Mouse (Mus musculus) forebrain, embryonic 14.5 days (tissue): ENCODE results near the gene Fgfr1op. TPM values are rescaled to one million over a fixed set of nuclear protein-coding genes. Genes with fewer than 3 reads are reported as not detected.
A peak's percentile ranks its signal among the peaks of the same experiment; 100 is the strongest.
"Not testable (repeated sequence)": the region's sequence is repeated elsewhere in the genome, so short reads cannot be mapped to it uniquely, and the experiment has no call there.

Experiments
- ATAC-seq: fragments of 200-750 bp; cut with Nextera tagmentation; 2 replicates; pipeline ENCODE4 v1.8.0; 2017; ENCODE audit warnings: mild to moderate bottlenecking, moderate library complexity
- DNase-seq: peaks from one replicate; pipeline ENCODE4 v3.0.0-alpha.2; 2015; ENCODE audit warnings: low spot score
- H3K27ac ChIP-seq: fragments of 300-500 bp; sonication (generic); 2 replicates; pipeline ENCODE4 v1.5.1; 2014; ENCODE audit warnings: low read depth, mild to moderate bottlenecking, control low read depth, low read length, moderate library complexity
- H3K27me3 ChIP-seq: fragments of 300-500 bp; sonication (generic); replicated peaks from 2 replicates; pipeline ENCODE4 v1.6.1; 2014; ENCODE audit warnings: low read length, control low read depth, mixed read lengths; ENCODE audit not compliant: control insufficient read depth, insufficient read depth
- H3K36me3 ChIP-seq: fragments of 300-500 bp; sonication (generic); 2 replicates; pipeline ENCODE4 v1.6.1; 2014; ENCODE audit warnings: low read length, control low read depth; ENCODE audit not compliant: control insufficient read depth, insufficient read depth
- H3K4me1 ChIP-seq: fragments of 300-500 bp; sonication (generic); 2 replicates; pipeline ENCODE4 v1.6.1; 2014; ENCODE audit warnings: antibody characterized with exemption, low read length, control low read depth; ENCODE audit not compliant: control insufficient read depth, insufficient read depth
- H3K4me2 ChIP-seq: fragments of 300-500 bp; sonication (generic); 2 replicates; pipeline ENCODE4 v1.6.1; 2014; ENCODE audit warnings: mild to moderate bottlenecking, control low read depth, low read length
- H3K4me3 ChIP-seq: fragments of 300-500 bp; sonication (generic); 2 replicates; pipeline ENCODE4 v1.5.1; 2014; ENCODE audit warnings: low read depth, low read length, control low read depth
- H3K9ac ChIP-seq: fragments of 300-500 bp; sonication (generic); 2 replicates; pipeline ENCODE4 v1.6.1; 2014; ENCODE audit warnings: mild to moderate bottlenecking, low read length, control low read depth, moderate library complexity
- H3K9me3 ChIP-seq: fragments of 300-500 bp; sonication (generic); replicated peaks from 2 replicates; pipeline ENCODE4 v1.6.1; 2016; ENCODE audit warnings: low read length, control low read depth, mixed read lengths; ENCODE audit not compliant: control insufficient read depth
- WGBS: fragments of 180-500 bp; shearing (Covaris S2); extraction: QIAGEN DNeasy Blood & Tissue Kit; methylation state at CpG from one replicate; pipeline ENCODE4 v1.1.7; 2014; 5-methylcytosine and 5-hydroxymethylcytosine counted together
- polyA plus RNA-seq: library from polyadenylated mRNA; unstranded; fragments of >200 nt; fragmentation: Nextera tagmentation; extraction: Ambion mirVana; gene quantifications from 2 replicates; pipeline ENCODE4 v1.2.1, GENCODE M21; 2014

Fgfr1op gene
- polyA plus RNA-seq, 1 experiment from 2014 or later: 28.3 TPM

DNA sequence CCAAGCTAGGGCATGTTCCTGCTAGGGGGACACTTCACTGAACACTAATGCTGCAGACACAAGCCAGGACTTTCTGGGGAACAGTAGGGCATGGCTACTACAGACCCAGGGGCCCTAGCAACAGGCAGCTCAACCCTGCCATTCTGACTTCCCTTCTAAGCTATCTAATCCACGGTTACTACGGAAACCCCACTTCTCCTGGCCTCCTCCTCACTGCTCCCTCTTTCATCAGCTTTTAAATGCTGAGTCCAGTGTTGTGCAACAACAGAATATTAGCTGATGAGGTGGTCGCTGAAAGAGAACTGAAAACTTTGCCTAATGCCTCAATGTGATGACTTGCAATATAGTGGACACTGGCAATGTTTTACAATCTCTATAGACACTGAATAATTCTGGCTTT is 25.1 kb upstream of the Fgfr1op start:
- not testable (repeated sequence) for H3K27ac ChIP-seq, ATAC-seq, H3K4me1 ChIP-seq, H3K9ac ChIP-seq, DNase-seq, H3K9me3 ChIP-seq, H3K4me3 ChIP-seq, H3K4me2 ChIP-seq, H3K36me3 ChIP-seq, H3K27me3 ChIP-seq
- WGBS: 19% methylated on average over 3 of the region's 3 CpGs

DNA sequence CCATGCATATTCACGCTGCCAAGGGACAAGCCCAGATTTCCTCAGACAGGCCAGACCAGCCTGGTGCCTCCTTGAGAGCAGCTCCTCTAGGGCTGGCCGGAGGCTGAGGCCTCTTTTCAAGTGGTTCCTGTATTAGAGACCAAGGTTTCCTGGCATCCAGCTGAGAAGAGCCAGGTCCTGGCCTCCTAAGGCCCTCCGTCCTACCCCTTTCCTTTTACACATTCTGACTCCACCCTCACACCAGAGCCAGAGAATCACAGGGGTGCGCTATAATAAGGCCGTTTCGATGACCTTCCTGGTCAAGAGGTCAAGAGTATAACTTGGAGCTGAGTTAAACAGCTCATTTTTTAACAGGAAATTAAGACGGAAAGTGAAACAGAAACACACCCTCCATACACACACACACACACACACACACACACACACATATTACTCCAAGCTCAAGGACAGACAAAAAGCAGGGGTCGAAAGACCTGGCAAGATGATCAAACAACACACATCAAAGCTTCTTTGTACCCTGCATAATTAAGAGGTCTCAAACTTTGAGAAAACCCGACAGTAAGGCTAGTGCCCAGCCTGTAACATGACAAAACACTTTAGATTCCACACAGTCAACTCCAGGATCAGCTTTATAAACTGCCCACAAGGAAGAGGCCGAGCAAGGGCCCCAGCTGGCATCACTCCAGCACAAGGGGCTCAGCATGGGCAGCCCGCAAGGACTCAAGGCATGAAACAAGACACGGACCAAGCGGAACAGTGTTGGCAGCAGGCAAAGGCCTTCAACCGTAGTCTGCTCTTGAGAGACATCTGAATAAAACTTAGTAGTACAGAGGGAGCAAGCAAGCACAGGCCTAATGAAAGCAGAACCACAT is 21.3 kb upstream of the Fgfr1op start:
- H3K27me3 ChIP-seq, H3K4me1 ChIP-seq, H3K4me3 ChIP-seq, H3K9me3 ChIP-seq, H3K36me3 ChIP-seq, ATAC-seq, H3K9ac ChIP-seq, H3K27ac ChIP-seq, H3K4me2 ChIP-seq: not testable (repeated sequence)
- WGBS: 42% methylated on average over 12 of the region's 14 CpGs
- DNase-seq: peak; percentile 5

DNA sequence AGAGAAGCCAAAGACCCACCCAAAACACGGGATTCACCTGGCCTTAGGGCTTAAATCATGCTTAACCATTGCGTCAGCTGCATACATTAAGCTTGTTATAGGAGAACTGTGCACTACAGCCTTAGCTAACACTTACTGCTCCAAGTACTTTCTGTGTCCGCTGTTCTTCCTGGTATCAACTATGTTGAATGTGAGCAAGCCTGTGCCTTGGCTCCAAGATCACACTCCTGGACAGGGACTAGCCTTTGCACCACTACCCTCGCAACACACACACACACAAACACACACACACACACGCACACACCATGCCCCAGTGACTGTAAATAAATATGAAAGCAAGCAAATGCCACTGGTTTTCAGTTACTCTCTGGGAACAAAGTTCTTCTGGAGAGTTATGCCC is 18.4 kb upstream of the Fgfr1op start:
- H3K36me3 ChIP-seq, H3K27me3 ChIP-seq, DNase-seq, H3K27ac ChIP-seq, H3K9me3 ChIP-seq, ATAC-seq, H3K4me1 ChIP-seq: not testable (repeated sequence)
- H3K4me3 ChIP-seq: peak overlapping the region; percentile 41
- 13% methylated on average over 5 of the region's 5 CpGs for WGBS
- peak overlapping the region; percentile 49 for H3K4me2 ChIP-seq
- H3K9ac ChIP-seq: peak overlapping the region; percentile 62

DNA sequence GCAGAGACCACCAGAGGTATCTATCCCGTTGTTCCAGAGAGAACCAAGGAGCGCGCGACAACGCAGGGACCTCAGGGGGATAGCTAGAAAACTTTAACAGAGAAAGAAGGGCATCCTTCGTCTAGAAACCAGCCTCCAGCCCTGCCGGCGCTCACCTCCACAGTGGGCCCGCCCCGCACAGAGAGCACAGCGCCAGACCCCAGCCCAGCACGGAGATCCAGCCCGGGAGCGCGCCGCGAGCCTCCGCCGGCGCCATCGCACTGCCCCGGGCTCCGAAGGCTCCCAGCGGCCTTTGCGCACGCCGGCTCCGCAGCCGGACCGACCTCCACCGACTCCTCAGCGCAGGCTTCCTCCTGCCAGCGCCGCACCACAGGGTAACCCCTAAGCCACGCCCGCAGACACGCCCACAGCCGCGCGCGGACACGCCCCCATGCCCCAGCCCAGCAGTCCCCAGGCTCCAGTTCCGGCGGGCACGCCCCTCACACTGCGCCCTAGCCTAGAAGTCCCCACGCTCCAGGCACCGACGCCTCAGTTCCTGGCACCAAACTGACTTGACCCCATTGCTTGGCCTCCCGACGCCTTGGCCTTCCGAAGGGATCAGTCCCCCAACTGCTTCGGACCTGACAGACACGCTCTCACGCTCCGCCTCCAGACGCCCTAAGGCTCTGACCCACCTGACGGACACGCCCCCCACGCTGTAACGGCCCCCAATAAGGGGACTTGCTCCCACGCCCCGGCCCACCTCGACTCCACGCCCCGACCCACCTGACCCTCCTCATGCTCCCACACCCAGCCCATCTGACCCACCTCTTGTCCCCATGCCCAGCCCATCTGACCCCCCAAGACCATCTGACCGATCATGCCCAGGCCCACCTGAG is 17.6 kb upstream of the Fgfr1op start, which contains the start of the genes Gm49673 and Rnaset2a:
Gene Gm49673, minus strand, starts transcription at position 350 of the 878 bp plus-strand sequence.
Gene Rnaset2a, minus strand, starts transcription at position 659 of the 878 bp plus-strand sequence.
- not testable (repeated sequence) for H3K27ac ChIP-seq, H3K36me3 ChIP-seq, H3K4me1 ChIP-seq, H3K27me3 ChIP-seq, H3K9me3 ChIP-seq, DNase-seq
- peak within 1 kb of the TSS; percentile 41 for H3K4me3 ChIP-seq
- WGBS: 1% methylated on average over 46 of the region's 67 CpGs
- ATAC-seq: peak; percentile 99
- H3K4me2 ChIP-seq: peak within 1 kb of the TSS; percentile 49
- H3K9ac ChIP-seq: peak within 1 kb of the TSS; percentile 62

DNA sequence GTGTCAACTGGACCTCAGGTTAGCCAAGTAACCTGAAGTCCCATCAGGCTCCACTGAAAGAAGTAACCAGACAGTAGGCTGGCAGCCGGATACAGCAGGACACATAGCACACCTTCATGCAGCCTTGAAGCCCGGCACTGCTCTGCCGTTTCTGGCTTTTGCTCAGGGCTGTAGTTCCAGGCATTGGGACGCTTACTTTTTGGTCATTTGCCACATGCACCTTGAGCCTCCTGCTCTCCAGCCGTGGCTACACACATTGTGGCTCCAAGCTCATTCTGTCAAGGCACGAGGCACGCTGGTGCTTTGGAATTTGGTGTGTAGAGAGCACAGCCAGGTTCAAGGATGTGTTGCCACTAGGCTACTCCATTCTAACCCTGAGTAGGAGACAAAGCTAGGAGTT is 10.3 kb upstream of the Fgfr1op start:
- not testable (repeated sequence) for DNase-seq, H3K4me3 ChIP-seq, H3K27me3 ChIP-seq, H3K27ac ChIP-seq, H3K36me3 ChIP-seq, H3K4me1 ChIP-seq, ATAC-seq, H3K4me2 ChIP-seq, H3K9ac ChIP-seq, H3K9me3 ChIP-seq
- 81% methylated on average over 7 of the region's 7 CpGs for WGBS

DNA sequence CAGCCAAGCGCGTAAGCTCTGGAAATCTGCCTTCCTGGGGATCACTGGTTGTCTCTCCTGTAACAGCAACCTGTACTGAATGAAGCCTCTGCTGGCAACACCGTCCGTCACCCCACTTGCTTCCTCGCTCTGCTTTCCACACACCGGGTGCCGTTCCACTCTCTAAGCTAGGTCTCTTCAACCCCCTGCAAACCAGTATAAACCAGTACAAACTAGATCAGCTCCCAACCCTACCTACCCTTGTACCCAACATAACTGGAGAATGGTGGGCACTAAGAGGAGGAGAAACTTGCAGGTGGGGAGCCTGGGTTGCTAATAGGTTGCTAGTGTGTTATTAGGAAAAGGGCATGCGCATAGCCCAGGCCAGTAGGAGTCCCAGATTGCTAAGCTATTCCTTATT is 9.3 kb upstream of the Fgfr1op start:
- not testable (repeated sequence) for H3K27ac ChIP-seq, H3K9ac ChIP-seq, H3K27me3 ChIP-seq, H3K9me3 ChIP-seq, H3K4me3 ChIP-seq, H3K36me3 ChIP-seq, DNase-seq, H3K4me1 ChIP-seq, ATAC-seq, H3K4me2 ChIP-seq
- no CpG with 5 or more reads among the region's 8 CpGs for WGBS

DNA sequence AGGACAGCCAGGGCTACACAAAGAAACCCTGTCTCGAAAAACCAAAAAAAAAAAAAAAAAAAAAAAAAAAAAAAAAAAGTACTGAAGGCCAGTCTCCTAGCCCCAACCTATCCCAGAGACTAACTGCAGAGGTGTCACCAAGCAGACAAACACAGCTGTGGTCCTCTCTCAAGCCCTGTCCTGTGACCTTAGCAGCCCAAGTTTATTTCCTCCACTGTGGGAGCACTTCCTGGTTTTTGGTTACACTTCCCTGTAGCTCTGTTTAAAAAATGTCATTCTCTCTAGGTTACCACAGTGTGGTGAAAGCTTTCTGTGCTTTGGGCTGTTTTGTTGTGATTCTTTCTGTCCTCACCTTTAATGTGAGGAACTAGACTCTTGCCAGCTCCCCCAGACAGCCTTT is 6.7 kb upstream of the Fgfr1op start:
- not testable (repeated sequence) for H3K27ac ChIP-seq, H3K4me2 ChIP-seq, H3K27me3 ChIP-seq, H3K4me3 ChIP-seq, H3K4me1 ChIP-seq, DNase-seq, ATAC-seq, H3K9me3 ChIP-seq, H3K9ac ChIP-seq, H3K36me3 ChIP-seq
- no CpG with 5 or more reads among the region's 1 CpGs for WGBS

DNA sequence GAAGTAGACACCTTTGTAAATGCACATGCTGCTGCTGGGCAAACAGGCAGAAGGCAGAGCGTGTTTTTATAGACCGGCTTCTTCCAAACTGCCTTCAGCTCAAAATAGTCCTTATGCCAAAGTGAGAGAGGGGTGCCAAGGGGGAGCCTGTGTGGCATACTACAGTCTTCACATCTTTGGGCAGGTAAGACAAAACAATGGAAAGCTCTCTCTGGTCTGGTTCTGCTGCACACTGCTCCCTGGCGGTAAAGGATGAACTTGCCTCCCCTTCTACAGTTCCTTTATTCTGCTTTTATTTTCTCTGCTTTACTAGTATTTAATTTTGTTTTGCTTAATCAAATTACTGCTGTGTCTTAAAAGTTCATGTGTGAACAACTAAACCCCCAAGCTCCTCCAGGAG is 4.3 kb upstream of the Fgfr1op start:
- not testable (repeated sequence) for ATAC-seq

More for the DNA sequence above, 4.3 kb upstream of the Fgfr1op start:
- not testable (repeated sequence) for H3K27me3 ChIP-seq, H3K4me1 ChIP-seq, H3K36me3 ChIP-seq, H3K4me2 ChIP-seq, H3K27ac ChIP-seq, H3K9me3 ChIP-seq, H3K9ac ChIP-seq, H3K4me3 ChIP-seq
- 45% methylated on average over 3 of the region's 3 CpGs for WGBS
- DNase-seq: peak; percentile 34
